Mouse (Mus musculus) midbrain, embryonic 12.5 days (tissue): Measurements from ENCODE around the gene Eif4a1. TPM values are rescaled to one million over a fixed set of nuclear protein-coding genes. Genes with fewer than 3 reads are reported as not detected.
"Not testable (repeated sequence)": the region's sequence is repeated elsewhere in the genome, so short reads cannot be mapped to it uniquely, and the experiment has no call there.

Experiments used
- ATAC-seq: fragments of 200-750 bp; cut with Nextera tagmentation; 2 replicates; pipeline ENCODE4 v1.8.0; 2017; ENCODE audit warnings: low read depth, moderate TSS enrichment, moderate library complexity; ENCODE audit not compliant: low FRiP score
- H3K27ac ChIP-seq: fragments of 300-500 bp; sonication (generic); replicated peaks from 2 replicates; pipeline ENCODE4 v1.5.1; 2016; ENCODE audit warnings: mild to moderate bottlenecking
- H3K27me3 ChIP-seq: fragments of 300-500 bp; sonication (generic); 2 replicates; pipeline ENCODE4 v1.6.1; 2016; ENCODE audit warnings: mild to moderate bottlenecking
- H3K36me3 ChIP-seq: fragments of 300-500 bp; sonication (generic); 2 replicates; pipeline ENCODE4 v1.6.1; 2016
- H3K4me1 ChIP-seq: fragments of 300-500 bp; sonication (generic); 2 replicates; pipeline ENCODE4 v1.6.1; 2016
- H3K4me2 ChIP-seq: fragments of 300-500 bp; sonication (generic); replicated peaks from 2 replicates; pipeline ENCODE4 v1.6.1; 2016; ENCODE audit warnings: mild to moderate bottlenecking, moderate library complexity
- H3K4me3 ChIP-seq: fragments of 300-500 bp; sonication (generic); 2 replicates; pipeline ENCODE4 v1.5.1; 2016; ENCODE audit warnings: mild to moderate bottlenecking
- H3K9ac ChIP-seq: fragments of 300-500 bp; sonication (generic); replicated peaks from 2 replicates; pipeline ENCODE4 v1.6.1; 2016; ENCODE audit warnings: mild to moderate bottlenecking, moderate library complexity
- H3K9me3 ChIP-seq: fragments of 300-500 bp; sonication (generic); 2 replicates; pipeline ENCODE4 v1.6.1; 2016; ENCODE audit warnings: mild to moderate bottlenecking
- WGBS: fragments of 180-500 bp; shearing (Covaris S2); methylation state at CpG from one replicate; pipeline ENCODE4 v1.1.7; 2016; 5-methylcytosine and 5-hydroxymethylcytosine counted together
- polyA plus RNA-seq: library from polyadenylated mRNA; unstranded; fragments of >200 nt; fragmentation: Nextera tagmentation; extraction: Ambion mirVana; gene quantifications from 2 replicates; pipeline ENCODE4 v1.2.1, GENCODE M21; 2016

The Eif4a1 gene
- polyA plus RNA-seq, 1 experiment from 2014 or later: 698 TPM

DNA sequence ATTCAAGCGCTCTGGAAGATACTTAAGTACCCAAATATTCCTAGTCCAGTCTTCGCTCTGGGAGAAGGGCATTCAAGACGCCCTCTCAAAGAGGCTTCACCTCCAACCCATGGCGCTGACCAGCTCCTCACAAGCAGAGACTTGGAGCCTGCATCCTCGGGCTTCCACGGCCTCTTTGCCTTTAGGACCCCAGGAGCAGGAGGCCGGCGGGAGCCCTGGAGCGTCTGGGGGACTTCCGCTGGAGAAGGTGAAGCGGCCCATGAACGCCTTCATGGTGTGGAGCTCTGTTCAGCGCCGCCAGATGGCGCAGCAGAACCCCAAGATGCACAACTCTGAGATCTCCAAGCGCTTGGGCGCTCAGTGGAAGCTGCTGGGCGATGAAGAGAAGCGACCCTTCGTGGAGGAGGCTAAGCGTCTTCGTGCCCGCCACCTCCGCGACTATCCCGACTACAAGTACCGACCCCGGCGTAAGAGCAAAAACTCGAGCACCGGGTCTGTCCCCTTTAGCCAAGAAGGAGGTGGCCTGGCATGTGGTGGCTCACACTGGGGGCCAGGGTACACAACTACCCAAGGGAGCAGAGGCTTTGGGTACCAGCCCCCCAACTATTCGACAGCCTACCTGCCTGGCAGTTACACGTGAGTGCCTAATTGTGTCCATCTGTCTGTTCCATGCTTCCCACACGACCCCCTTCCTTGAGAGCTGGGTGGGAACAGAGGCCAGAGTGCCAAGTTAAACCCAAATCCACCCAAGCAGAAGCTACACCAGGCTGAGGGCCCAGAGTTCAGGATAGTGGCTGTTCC, 16.8 kb downstream of the Eif4a1 start, which contains the start of gene Sox15:
Gene Sox15 (plus strand): TSS at position 51 of the 801 bp plus-strand sequence.
- no peaks in the 10 kb centered on the region for H3K9me3 ChIP-seq
- H3K36me3 ChIP-seq: peaks cover 75% of the 10 kb centered on the region
- no peak within 1 kb of the TSS for H3K9ac ChIP-seq
- H3K4me3 ChIP-seq: no peak within 1 kb of the TSS
- no peaks in the 10 kb centered on the region for H3K27me3 ChIP-seq
- ATAC-seq: peak; percentile 59; the same call in 1 of the 2 replicates
- 25% methylated on average over 34 of the region's 34 CpGs for whole genome bisulfite sequencing
- peaks cover 9% of the 10 kb centered on the region for H3K4me1 ChIP-seq
- H3K4me2 ChIP-seq: no peak within 1 kb of the TSS
- H3K27ac ChIP-seq: peak within 1 kb of the TSS; percentile 39; the same call in 1 of the 2 replicates

DNA sequence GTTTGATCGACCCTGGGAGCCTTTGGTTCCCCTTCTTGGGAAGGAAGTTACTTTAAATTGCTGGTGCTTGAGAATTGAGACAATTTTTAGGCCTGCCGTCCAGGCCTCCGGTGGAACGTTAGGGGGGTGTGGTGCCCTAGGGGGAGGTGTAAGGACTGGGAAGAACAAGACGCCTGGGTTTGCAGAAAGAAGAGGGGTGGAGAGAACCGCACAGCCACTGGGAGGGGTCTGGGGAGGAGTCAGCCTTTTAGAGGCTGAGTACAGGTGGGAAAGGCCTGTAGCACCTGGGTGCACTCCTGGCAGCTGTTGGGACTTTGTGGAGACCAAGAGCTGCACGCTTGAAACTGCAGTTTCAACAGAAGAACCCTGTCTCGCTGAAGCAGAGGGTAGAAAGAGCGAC, 17.5 kb downstream of the Eif4a1 start:
- 51% methylated on average over 9 of the region's 9 CpGs for WGBS
- H3K36me3 ChIP-seq: peaks cover 77% of the 10 kb centered on the region
- peaks cover 9% of the 10 kb centered on the region for H3K4me1 ChIP-seq
- no peak for ATAC-seq
- no peak overlapping the region for H3K4me2 ChIP-seq
- no peak overlapping the region for H3K9ac ChIP-seq
- H3K27ac ChIP-seq: 0 out of 2 replicates have a peak overlapping the region, but pooled peaks have one; percentile 8
- no peaks in the 10 kb centered on the region for H3K9me3 ChIP-seq
- no peaks in the 10 kb centered on the region for H3K27me3 ChIP-seq
- H3K4me3 ChIP-seq: no peak overlapping the region

DNA sequence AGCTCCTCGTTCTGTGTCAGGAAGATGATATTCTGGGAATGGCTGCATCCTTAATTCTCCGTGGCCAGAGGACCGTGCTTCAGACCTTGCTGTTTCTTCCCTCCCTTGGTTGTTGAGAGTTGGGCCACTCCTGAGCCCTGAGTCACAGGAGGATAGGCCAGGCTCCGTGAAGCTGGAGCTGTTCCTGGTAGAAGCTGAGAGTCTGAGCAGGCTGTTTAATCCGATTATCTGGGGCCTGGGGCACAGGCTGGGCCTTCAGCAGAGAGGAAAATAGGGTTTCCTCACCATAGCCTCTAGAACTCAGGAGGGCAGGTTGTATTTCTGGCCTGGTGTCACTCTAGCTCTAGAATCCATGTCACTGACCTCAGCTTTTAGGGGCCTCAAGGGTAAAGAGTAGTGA, 18.8 kb downstream of the Eif4a1 start:
- WGBS: 53% methylated on average over 5 of the region's 5 CpGs
- Histone ChIP-seq H3K27me3 (no peaks in the 10 kb centered on the region), H3K4me2 (no peak overlapping the region), H3K4me1 (peaks cover 9% of the 10 kb centered on the region), H3K4me3 (no peak overlapping the region), H3K36me3 (peaks cover 80% of the 10 kb centered on the region), H3K9ac (no peak overlapping the region), H3K27ac (peak overlapping the region; percentile 21), H3K9me3 (no peaks in the 10 kb centered on the region)
- no peak for ATAC-seq

DNA sequence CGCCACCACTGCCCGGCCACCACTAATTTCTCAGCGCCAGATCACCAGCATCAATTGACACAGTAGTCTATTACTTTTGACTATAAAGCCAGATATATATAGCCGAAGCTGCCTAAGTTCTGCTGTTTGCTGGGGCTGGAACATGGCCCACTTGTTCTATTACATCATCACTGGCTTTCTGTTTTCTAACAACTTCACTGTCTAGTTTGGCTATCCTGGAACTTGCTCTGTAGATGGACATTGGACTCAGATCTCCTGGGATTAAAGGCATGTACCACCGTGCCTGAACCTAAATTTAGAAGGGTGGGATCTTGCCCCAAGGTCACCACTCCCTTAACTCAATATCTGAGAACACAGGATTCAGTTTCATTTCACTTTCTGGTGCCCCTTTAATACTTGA, 26.4 kb downstream of the Eif4a1 start:
- ATAC-seq: no peak
- H3K4me2 ChIP-seq: no peak overlapping the region
- H3K4me1 ChIP-seq: no peaks in the 10 kb centered on the region
- H3K36me3 ChIP-seq: peaks cover 97% of the 10 kb centered on the region
- no peaks in the 10 kb centered on the region for H3K27me3 ChIP-seq
- no peak overlapping the region for H3K4me3 ChIP-seq
- no peak overlapping the region for H3K9ac ChIP-seq
- H3K27ac ChIP-seq: no peak overlapping the region
- H3K9me3 ChIP-seq: no peaks in the 10 kb centered on the region
- WGBS: 99% methylated on average over 5 of the region's 5 CpGs

DNA sequence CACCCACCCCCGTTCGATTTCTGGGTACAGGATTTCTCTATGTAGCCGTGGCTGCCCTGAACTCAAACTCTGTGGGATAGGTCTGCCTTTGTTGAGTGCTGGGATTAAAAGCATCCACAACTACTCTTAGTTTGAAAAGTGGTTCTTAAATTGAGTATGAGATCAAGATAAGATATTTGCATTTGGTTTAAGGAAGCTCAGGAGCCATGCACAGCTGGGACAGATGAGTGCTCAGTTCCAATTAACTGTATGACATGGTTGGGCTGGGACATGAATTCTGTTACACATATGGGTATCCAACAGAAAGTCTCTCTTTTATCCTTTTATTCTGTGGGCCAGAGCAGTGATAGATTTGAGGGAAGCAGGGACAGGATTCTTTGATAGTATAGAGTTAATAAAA, 36.8 kb downstream of the Eif4a1 start:
- WGBS: 90% methylated on average over 3 of the region's 3 CpGs
- peaks cover 26% of the 10 kb centered on the region for H3K36me3 ChIP-seq
- H3K27ac ChIP-seq: no peak overlapping the region
- no peaks in the 10 kb centered on the region for H3K9me3 ChIP-seq
- H3K27me3 ChIP-seq: no peaks in the 10 kb centered on the region
- H3K4me3 ChIP-seq: 0 out of 2 replicates have a peak overlapping the region, but pooled peaks have one; percentile 4
- H3K4me1 ChIP-seq: peaks cover 21% of the 10 kb centered on the region
- H3K9ac ChIP-seq: no peak overlapping the region
- peak overlapping the region; percentile 80 for H3K4me2 ChIP-seq
- no peak for ATAC-seq

DNA sequence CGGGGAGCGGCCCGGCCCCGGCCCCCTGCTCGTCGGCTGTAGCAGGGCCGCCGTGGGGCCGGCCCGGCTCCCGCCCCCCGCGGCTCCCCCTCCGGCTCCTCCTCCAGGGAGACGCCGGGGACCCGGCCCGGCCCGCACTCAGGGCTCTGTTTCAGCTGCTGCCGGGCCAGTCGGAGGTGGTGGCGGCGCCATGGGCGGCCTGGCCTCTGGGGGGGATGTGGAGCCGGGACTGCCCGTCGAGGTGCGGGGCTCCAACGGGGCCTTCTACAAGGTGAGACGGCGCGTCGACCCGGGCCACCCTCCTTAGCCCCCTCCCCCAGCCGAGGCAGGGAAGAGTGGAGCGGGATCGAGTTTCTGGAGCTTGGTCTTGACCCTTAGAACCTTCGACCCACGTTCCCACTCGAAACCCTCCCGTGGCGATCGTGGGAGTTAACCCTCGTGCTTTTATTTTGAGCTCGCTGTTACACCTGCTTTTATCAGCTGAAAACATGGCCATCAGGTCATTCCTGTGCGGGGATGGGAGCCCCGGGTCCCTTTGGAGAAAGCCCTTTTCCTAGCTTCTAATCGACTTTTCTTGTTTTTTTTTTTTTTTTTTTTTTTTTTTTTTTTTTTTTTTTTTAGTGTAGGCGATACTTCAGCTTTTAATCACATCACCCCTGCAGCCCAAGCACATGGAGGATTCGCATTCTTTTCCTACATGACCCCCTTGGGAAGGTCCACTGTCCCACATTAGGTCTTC, 38.9 kb downstream of the Eif4a1 start:
- peak; percentile 63 for ATAC-seq
- Histone ChIP-seq H3K4me1 (peaks cover 21% of the 10 kb centered on the region), H3K36me3 (peaks cover 9% of the 10 kb centered on the region), H3K4me2 (peak overlapping the region; percentile 80), H3K27ac (peak overlapping the region; percentile 98), H3K9ac (peak overlapping the region; percentile 96), H3K9me3 (no peaks in the 10 kb centered on the region), H3K27me3 (no peaks in the 10 kb centered on the region), H3K4me3 (peak overlapping the region; percentile 99)
- under 1% methylated on average over 41 of the region's 50 CpGs for WGBS

DNA sequence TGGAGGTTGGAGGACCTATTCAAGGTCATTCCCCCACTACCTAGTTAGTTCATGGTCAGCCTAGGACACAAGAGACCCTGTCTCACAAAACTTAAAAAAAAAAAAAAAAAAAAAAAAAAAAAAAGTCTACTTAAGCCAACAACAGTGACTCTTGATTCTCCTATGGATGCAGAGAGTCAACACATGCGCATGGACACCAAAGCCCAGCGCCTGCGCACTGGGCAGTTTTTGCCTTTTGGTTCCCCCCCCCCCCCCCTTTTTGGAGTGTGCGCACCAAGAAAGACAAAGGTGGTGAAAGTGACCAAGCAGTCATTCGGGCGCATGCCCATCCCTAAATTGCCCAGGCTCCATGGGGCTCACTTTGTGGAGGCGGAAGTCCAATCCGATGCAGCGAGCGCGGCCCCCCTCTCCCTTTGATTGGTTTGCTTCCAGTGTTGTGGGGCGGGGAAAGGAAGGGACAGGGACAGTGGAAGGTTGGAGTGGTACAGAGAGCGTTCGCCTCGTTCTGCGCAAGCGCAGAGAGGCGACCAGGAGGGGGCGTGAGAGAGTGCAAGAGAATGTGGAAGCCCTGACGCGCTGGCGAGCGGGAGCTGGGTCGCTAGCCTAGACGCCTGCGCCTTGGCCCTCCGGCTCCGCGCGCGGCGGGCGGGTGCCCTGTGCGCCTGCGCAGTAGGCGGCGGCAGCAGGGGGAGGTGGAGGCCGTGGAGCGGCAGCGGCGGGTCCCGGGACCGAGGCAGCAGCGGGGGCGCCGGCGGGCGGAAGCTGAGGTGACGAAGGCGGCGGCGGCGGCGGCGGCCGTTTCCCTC, 39.7 kb downstream of the Eif4a1 start, which contains the start of gene Fxr2:
Gene Fxr2 (plus strand): TSS at position 707 of the 806 bp plus-strand sequence.
- Histone ChIP-seq H3K27me3 (no peaks in the 10 kb centered on the region), H3K4me2 (peak within 1 kb of the TSS; percentile 80)

DNA sequence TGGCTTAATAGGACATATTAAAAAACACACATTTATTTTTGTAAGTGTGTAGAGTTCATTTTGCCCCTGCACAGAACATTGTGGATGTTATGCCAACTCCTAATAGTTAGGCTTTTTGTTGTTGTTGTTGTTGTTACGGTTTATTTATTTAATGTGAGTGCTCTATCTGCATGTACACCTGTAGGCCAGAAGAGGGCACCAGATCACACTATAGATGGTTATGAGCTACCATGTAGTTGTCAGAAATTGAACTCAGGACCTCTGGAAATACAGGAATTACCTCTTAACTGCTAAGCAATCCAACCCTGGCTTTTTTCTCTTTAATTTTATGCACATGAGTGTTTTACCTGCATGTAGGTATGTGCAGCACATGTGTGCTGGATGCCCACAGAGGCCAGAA, 42.4 kb downstream of the Eif4a1 start:
- no peak for ATAC-seq
- no peaks in the 10 kb centered on the region for H3K9me3 ChIP-seq
- WGBS: 69% methylated on average over 1 of the region's 1 CpGs
- H3K4me3 ChIP-seq: no peak overlapping the region
- no peaks in the 10 kb centered on the region for H3K27me3 ChIP-seq
- H3K36me3 ChIP-seq: no peaks in the 10 kb centered on the region
- no peak overlapping the region for H3K4me2 ChIP-seq
- peaks cover 12% of the 10 kb centered on the region for H3K4me1 ChIP-seq
- H3K9ac ChIP-seq: no peak overlapping the region
- H3K27ac ChIP-seq: no peak overlapping the region

More for the DNA sequence above, 39.7 kb downstream of the Eif4a1 start, which contains the start of gene Fxr2:
- Histone ChIP-seq H3K9ac (peak within 1 kb of the TSS; percentile 96), H3K36me3 (peaks cover 2% of the 10 kb centered on the region), H3K27ac (peak within 1 kb of the TSS; percentile 98), H3K9me3 (no peaks in the 10 kb centered on the region), H3K4me1 (peaks cover 21% of the 10 kb centered on the region), H3K4me3 (peak within 1 kb of the TSS; percentile 99)
- peak; percentile 99 for ATAC-seq
- WGBS: 1% methylated on average over 43 of the region's 56 CpGs

DNA sequence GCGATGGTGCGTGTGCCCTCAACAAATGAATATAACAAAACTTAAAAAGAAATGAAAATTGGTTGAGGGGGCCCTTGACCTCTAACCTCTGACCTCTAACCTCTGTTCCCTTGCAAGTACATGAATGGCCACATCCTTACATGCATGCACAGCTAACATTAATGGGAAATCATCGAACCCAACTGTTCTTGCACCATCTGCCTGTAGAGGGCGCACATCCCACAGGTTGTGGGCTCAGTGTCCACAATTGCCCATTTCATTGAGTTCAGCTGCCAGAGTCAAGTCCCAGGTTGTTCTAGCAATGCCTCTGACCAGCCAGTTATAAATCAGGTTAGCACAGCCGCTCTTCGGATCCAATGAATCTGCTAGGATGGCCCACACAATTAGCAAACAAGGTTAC, 43.9 kb downstream of the Eif4a1 start:
- Histone ChIP-seq H3K27me3 (no peaks in the 10 kb centered on the region), H3K4me1 (no peaks in the 10 kb centered on the region), H3K4me2 (no peak overlapping the region), H3K4me3 (no peak overlapping the region), H3K9me3 (no peaks in the 10 kb centered on the region), H3K27ac (no peak overlapping the region), H3K9ac (no peak overlapping the region), H3K36me3 (no peaks in the 10 kb centered on the region)
- 36% methylated on average over 6 of the region's 6 CpGs for whole genome bisulfite sequencing
- no peak for ATAC-seq

DNA sequence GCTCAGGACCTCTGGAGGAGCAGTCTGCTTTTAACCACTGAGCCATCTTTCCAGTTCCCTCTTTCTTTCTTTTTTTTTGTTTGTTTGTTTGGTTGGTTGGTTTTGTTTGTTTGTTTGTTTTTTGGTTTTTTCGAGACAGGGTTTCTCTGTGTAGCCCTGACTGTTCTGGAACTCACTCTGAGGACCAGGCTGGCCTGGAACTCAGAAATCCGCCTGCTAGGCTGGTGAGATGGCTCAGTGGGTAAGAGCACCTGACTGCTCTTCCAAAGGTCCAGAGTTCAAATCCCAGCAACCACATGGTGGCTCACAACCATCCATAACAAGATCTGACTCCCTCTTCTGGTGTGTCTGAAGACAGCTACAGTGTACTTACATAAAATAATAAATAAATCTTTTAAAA, 47.9 kb downstream of the Eif4a1 start:
- H3K27ac ChIP-seq: not testable (repeated sequence)

DNA sequence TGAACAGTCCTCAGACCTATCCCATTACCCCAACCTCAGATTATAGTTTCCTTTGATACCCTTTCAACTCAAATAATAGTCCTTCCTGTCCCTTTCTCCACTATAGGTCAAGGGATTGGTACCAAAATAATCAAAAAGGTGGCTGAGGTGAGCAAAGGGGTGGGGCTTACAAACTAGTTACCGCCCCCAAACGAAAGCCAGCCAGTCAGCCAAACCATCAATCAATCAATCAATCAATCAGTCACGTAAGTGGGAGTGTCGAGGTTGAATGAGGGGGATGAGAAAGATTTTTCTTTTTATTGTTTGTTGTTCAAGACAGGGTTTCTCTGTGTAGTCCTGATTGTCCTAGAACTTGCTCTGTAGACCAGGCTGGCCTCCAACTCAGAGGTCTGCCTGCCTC, 49.2 kb downstream of the Eif4a1 start:
- no peak for ATAC-seq
- Histone ChIP-seq H3K36me3 (no peaks in the 10 kb centered on the region), H3K9me3 (no peaks in the 10 kb centered on the region), H3K4me1 (peaks cover 15% of the 10 kb centered on the region), H3K27me3 (0 out of 2 replicates have a peak, but pooled peaks cover 1% of the 10 kb centered on the region), H3K9ac (no peak overlapping the region), H3K4me3 (no peak overlapping the region), H3K4me2 (peak overlapping the region; percentile 65; the same call in 1 of the 2 replicates), H3K27ac (no peak overlapping the region)
- 75% methylated on average over 4 of the region's 4 CpGs for WGBS

More for the DNA sequence above, 47.9 kb downstream of the Eif4a1 start:
- peaks cover 15% of the 10 kb centered on the region for H3K4me1 ChIP-seq
- 88% methylated on average over 2 of the region's 2 CpGs for WGBS
- H3K27me3 ChIP-seq, H3K4me2 ChIP-seq, H3K36me3 ChIP-seq, H3K4me3 ChIP-seq, H3K9me3 ChIP-seq, H3K9ac ChIP-seq, ATAC-seq: not testable (repeated sequence)
